Mouse (Mus musculus) CH12.LX (cell line): ENCODE results near the gene Zfp1.

ENCODE experiments used
- CTCF ChIP-seq, 2 experiments: IDR thresholded peaks in 1 of 2; conservative IDR thresholded peaks in 1 of 2; 2 replicates each; pipeline ENCODE4 v1.5.1; 2011 to 2012; ENCODE audit warnings: low read depth in 2 of 2, low read length in 2 of 2, improper control_type of control experiment in 1 of 2, inconsistent platforms in 1 of 2, mild to moderate bottlenecking in 1 of 2, moderate library complexity in 1 of 2
- EP300 ChIP-seq: IDR thresholded peaks from 2 replicates; pipeline ENCODE4 v1.6.1; 2011; ENCODE audit warnings: low read length, improper control_type of control experiment
- GABPA ChIP-seq: IDR thresholded peaks from 2 replicates; pipeline ENCODE4 v1.6.1; 2012; ENCODE audit warnings: low read depth, low read length, improper control_type of control experiment, inconsistent platforms; ENCODE audit not compliant: insufficient replicate concordance
- HCFC1 ChIP-seq: IDR thresholded peaks from 2 replicates; pipeline ENCODE4 v1.6.1; 2012; ENCODE audit warnings: low read depth, mild to moderate bottlenecking, inconsistent platforms, low read length, improper control_type of control experiment
- POLR2A ChIP-seq: IDR thresholded peaks from 2 replicates; pipeline ENCODE4 v1.6.1; 2011; ENCODE audit warnings: low read depth, mild to moderate bottlenecking, improper control_type of control experiment, low read length
- POLR2AphosphoS2 ChIP-seq: IDR thresholded peaks from 2 replicates; pipeline ENCODE4 v1.6.1; 2011; ENCODE audit warnings: low read depth, low read length, improper control_type of control experiment
- TBP ChIP-seq: conservative IDR thresholded peaks from 2 replicates; pipeline ENCODE4 v1.6.1; 2011; ENCODE audit warnings: low read depth, low read length, improper control_type of control experiment

DNA sequence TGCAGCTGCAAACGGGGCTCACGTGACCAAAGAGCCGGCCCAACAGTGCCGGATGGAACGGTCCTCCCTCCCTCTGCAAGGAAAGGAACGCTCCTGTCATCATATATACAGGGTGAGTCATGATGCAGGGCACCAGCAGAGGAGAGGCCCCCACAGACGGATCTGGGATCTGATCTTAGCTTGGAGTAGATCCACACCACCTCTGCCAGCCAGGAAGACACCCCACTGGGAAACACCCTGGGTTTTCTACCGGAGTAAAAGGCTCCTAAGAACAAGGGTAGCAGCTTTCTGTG lies 16.7 kb upstream of the Zfp1 start:
- TF ChIP-seq TBP (no peak), GABPA (no peak), POLR2AphosphoS2 (no peak), CTCF (conservative IDR thresholded peaks at IDR 0.05 in 1 of 2, IDR thresholded peaks at IDR 0.05 in 1 of 2; ENCODE audit: low read depth in 2 of 2, low read length in 2 of 2) (no peak), EP300 (no peak), HCFC1 (no peak), POLR2A (no peak)
